Mouse (Mus musculus) liver, embryonic 14.5 days (tissue): Measurements from ENCODE around the gene Smco1. TPM values are rescaled to one million over a fixed set of nuclear protein-coding genes. Genes with fewer than 3 reads are reported as not detected.
A peak's percentile ranks its signal among the peaks of the same experiment; 100 is the strongest.

Experiments
- ATAC-seq: fragments of 200-750 bp; cut with Nextera tagmentation; 2 replicates; pipeline ENCODE4 v1.8.0; 2017; ENCODE audit warnings: moderate number of reproducible peaks, mild to moderate bottlenecking, moderate library complexity; ENCODE audit not compliant: insufficient read depth
- DNase-seq, 3 experiments: peaks; one replicate each; pipeline ENCODE4 v3.0.0-alpha.2; 2012 to 2013; ENCODE audit warnings: low read depth in 3 of 3, low spot score in 3 of 3
- H3K27ac ChIP-seq: fragments of 300-500 bp; sonication (generic); 2 replicates; pipeline ENCODE4 v1.5.1; 2014; ENCODE audit warnings: moderate library complexity, mild to moderate bottlenecking, control low read depth, inconsistent platforms
- H3K27me3 ChIP-seq: fragments of 300-500 bp; sonication (generic); 2 replicates; pipeline ENCODE4 v1.6.1; 2014; ENCODE audit warnings: mild to moderate bottlenecking, low read length, moderate library complexity; ENCODE audit not compliant: control insufficient read depth, insufficient read depth
- H3K36me3 ChIP-seq: fragments of 300-500 bp; sonication (generic); replicated peaks from 2 replicates; pipeline ENCODE4 v1.6.1; 2014; ENCODE audit warnings: low read depth; ENCODE audit not compliant: control insufficient read depth, insufficient read depth
- H3K4me1 ChIP-seq, 2 experiments: fragments of 200-500 bp in 1 of 2; fragments of 300-500 bp in 1 of 2; sonication (generic) in 1 of 2; replicated peaks; 2 replicates each; pipeline ENCODE4 v1.6.1; 2012 to 2014; ENCODE audit warnings: antibody characterized with exemption in 1 of 2, inconsistent platforms in 1 of 2, low read length in 1 of 2; ENCODE audit not compliant: control insufficient read depth in 2 of 2, insufficient read depth in 2 of 2
- H3K4me2 ChIP-seq: fragments of 300-500 bp; sonication (generic); 2 replicates; pipeline ENCODE4 v1.6.1; 2014; ENCODE audit warnings: low read depth, mild to moderate bottlenecking, control low read depth, moderate library complexity
- H3K4me3 ChIP-seq, 2 experiments: fragments of 200-500 bp in 1 of 2; fragments of 300-500 bp in 1 of 2; sonication (generic) in 1 of 2; 2 replicates each; pipeline ENCODE4 v1.5.1; 2012 to 2014; ENCODE audit warnings: low read depth in 2 of 2, low read length in 2 of 2, mild to moderate bottlenecking in 2 of 2, control low read depth in 1 of 2, inconsistent platforms in 1 of 2, moderate library complexity in 1 of 2; ENCODE audit not compliant: insufficient read depth in 1 of 2
- H3K9ac ChIP-seq: fragments of 300-500 bp; sonication (generic); replicated peaks from 2 replicates; pipeline ENCODE4 v1.6.1; 2014; ENCODE audit warnings: mild to moderate bottlenecking, control low read depth, moderate library complexity
- H3K9me3 ChIP-seq: fragments of 300-500 bp; sonication (generic); 2 replicates; pipeline ENCODE4 v1.6.1; 2016; ENCODE audit warnings: low read length, mixed read lengths; ENCODE audit not compliant: control insufficient read depth
- CTCF ChIP-seq: IDR thresholded peaks from 2 replicates; pipeline ENCODE4 v1.5.1; 2016; ENCODE audit warnings: antibody characterized with exemption, low read depth, control low read depth
- EP300 ChIP-seq: IDR thresholded peaks from 2 replicates; pipeline ENCODE4 v1.6.1; 2016; ENCODE audit warnings: antibody characterized with exemption, low read depth
- WGBS: fragments of 180-500 bp; shearing (Covaris S2); extraction: QIAGEN DNeasy Blood & Tissue Kit; methylation state at CpG from one replicate; pipeline ENCODE4 v1.1.7; 2014; ENCODE audit not compliant: insufficient replicate concordance; 5-methylcytosine and 5-hydroxymethylcytosine counted together
- polyA plus RNA-seq, 2 experiments: library from polyadenylated mRNA; depleted of rRNA in 1 of 2; stranded (reverse) in 1 of 2; unstranded in 1 of 2; fragments of >200 nt; fragmentation: Nextera tagmentation in 1 of 2; extraction: Ambion mirVana in 1 of 2; gene quantifications; 2 replicates each; pipeline versions ENCODE4 v1.2.1 to v1.2.3; 2012 to 2014

Gene Smco1
- polyA plus RNA-seq, 2 experiments, result not detected

DNA sequence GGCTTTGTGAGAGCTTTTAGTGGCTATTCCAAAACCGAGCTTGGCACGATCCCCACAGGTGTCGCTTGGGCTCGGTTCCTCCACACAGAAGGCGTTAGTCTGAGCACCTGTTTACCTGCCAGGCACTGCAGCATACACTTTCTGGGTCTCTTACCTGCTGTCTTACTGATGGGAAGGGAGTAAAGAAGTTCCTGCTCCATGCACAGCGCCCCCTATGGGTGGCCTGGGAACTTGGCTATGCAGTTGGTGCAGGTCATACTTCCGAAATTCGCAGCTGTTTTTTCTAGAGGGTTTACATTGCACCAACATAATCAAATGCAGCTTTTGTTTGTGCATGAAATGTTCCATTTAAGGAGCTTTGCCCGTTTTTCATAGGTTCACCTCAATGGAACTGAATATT lies 2.1 kb downstream of the Smco1 start:
- Histone ChIP-seq H3K4me3 (no peak overlapping the region), H3K9ac (no peak overlapping the region), H3K4me1 (peaks cover 5% of the 10 kb centered on the region in 2 experiments), H3K27me3 (no peaks in the 10 kb centered on the region), H3K27ac (no peak overlapping the region), H3K9me3 (no peaks in the 10 kb centered on the region), H3K36me3 (no peaks in the 10 kb centered on the region), H3K4me2 (no peak overlapping the region)
- 53% methylated on average over 9 of the region's 9 CpGs for WGBS
- ATAC-seq, result no peak
- DNase-seq, result no peak
- TF ChIP-seq CTCF (peak; percentile 85), EP300 (no peak)

DNA sequence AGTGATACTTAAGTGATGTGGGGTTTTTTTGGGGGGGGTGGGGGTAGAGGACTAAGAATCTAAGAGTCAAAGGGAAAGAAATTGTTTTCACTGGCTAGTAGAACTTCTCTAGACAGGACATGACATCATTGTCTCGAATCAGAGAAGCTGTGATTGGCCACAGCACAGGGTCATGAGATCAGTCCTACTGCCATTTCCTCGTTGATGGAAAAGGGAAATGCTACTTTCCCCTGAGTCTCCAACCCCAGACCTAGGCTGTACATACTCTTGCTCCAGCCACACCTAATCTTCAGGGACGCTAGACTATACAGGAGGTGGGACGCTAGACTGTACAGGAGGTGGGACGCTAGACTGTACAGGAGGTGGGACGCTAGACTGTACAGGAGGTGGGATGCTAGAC lies 3.8 kb downstream of the Smco1 start:
- Histone ChIP-seq H3K27me3 (no peaks in the 10 kb centered on the region), H3K4me3 (no peak overlapping the region), H3K27ac (no peak overlapping the region), H3K36me3 (peaks cover 4% of the 10 kb centered on the region), H3K9ac (no peak overlapping the region), H3K4me1 (peaks cover 5 to 15% of the 10 kb centered on the region in 2 experiments), H3K9me3 (no peaks in the 10 kb centered on the region), H3K4me2 (no peak overlapping the region)
- DNase-seq (no peak), ATAC-seq (no peak)
- TF ChIP-seq CTCF (no peak), EP300 (no peak)
- 69% methylated on average over 6 of the region's 6 CpGs for WGBS

DNA sequence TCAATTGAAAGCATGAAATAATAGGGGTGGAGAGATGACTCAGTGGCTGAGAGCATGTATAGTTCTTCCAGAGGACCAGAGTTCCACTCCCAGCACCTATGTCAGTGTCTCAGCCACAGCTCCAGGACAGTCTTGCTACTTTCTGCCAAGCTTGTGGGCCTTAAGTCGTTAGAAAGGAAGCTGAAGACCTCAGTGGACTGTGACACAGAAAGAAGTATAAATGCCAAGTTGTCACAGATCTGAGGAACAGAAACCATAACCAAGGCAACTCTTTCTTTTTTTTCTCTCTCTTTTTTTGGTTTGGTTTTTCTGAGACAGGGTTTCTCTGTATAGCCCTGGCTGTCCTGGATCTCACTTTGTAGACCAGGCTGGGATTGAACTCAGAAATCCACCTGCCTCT lies 4.6 kb downstream of the Smco1 start:
- Histone ChIP-seq H3K4me3 (no peak overlapping the region), H3K9ac (no peak overlapping the region), H3K36me3 (peaks cover 11% of the 10 kb centered on the region), H3K27me3 (no peaks in the 10 kb centered on the region), H3K9me3 (no peaks in the 10 kb centered on the region), H3K27ac (no peak overlapping the region), H3K4me2 (no peak overlapping the region), H3K4me1 (peaks cover 5 to 15% of the 10 kb centered on the region in 2 experiments)
- 45% methylated on average over 1 of the region's 1 CpGs for WGBS
- TF ChIP-seq CTCF (no peak), EP300 (no peak)
- DNase-seq (no peak), ATAC-seq (no peak)

DNA sequence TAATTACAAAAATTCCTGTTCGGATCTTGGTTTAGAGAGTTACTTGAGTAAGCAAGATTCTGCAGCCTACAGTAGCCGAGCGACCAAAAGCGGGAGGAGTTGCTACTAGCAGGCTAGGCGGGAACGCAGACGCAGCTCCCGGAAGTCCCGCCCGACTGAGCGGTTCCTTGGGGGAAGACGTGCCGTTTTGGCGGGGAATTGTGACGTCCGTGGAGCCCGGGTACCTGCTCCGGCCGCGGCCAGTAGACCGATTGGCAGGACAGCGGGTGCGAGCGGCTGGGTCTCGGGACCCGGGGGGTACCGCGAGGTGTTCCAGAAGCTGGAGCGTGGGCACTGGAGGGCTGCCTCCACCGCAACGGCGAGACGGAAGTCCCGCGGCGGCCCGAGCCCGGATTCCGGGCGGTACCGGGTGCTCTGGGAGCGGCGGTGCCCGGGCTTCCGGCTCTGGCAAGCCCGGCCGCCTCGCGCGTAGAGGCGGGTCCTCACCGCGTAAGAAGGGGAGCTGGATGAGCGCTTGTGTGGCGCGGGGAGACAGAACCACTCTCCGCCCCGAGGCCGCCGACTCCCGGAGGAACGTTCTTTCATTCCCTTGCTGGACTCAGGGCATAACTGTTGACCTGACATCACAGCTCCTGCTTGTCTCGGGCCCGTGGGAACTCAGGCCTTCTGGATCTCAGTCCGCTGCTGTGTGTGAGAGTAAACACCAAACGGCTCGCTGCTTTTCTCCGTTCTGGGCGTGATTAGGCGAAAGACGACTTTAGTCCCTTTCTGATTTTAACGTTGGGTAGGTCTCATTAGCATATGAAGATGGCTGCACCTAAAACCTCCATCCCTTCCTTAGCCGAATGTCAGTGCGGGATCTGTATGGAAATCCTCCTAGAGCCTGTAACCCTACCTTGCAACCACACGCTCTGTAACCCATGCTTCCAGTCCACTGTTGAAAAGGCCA lies 6.3 kb downstream of the Smco1 start, which contains the start of gene Rnf168:
TSS of gene Rnf168 (plus strand) at position 152 of the 949 bp plus-strand sequence.
- Histone ChIP-seq H3K9ac (peak within 1 kb of the TSS; percentile 97), H3K4me2 (peak within 1 kb of the TSS; percentile 91), H3K4me1 (peaks cover 9 to 15% of the 10 kb centered on the region in 2 experiments), H3K36me3 (peaks cover 13% of the 10 kb centered on the region), H3K4me3 (peak within 1 kb of the TSS; percentile 97 to 98), H3K27me3 (no peaks in the 10 kb centered on the region), H3K27ac (peak within 1 kb of the TSS; percentile 94), H3K9me3 (no peaks in the 10 kb centered on the region)
- under 1% methylated on average over 75 of the region's 75 CpGs for WGBS
- no peak for TF ChIP-seq CTCF
- TF ChIP-seq EP300, result peak; percentile 23; the same call in 1 of the 2 replicates
- peak; percentile 84 to 89 (median 86) for DNase-seq
- ATAC-seq, result peak; percentile 94

DNA sequence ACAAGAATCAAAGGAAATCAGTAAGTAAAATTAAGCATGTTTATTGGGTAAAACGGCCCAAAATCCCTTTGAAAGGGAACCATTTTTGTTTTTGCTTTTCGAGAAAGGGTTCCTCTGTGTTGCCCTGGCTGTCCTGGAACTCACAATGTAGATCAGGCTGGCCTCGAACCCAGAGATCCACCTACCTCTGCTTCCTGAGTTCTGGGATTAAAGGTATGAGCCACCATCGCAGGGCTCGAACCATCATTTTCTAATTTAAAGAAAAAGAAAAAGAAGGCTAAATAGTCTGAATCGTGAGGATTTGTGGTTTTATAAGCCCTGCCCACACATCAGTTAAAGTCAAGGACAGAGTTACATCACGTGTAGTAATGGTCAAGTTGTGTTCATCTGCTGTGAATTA lies 7.1 kb downstream of the Smco1 start:
- Histone ChIP-seq H3K4me2 (peak overlapping the region; percentile 91), H3K4me3 (peak overlapping the region; percentile 97 to 98), H3K4me1 (peaks cover 9 to 15% of the 10 kb centered on the region in 2 experiments), H3K9ac (peak overlapping the region; percentile 97), H3K9me3 (no peaks in the 10 kb centered on the region), H3K27ac (peak overlapping the region; percentile 94), H3K36me3 (peaks cover 20% of the 10 kb centered on the region), H3K27me3 (no peaks in the 10 kb centered on the region)
- WGBS, result 24% methylated on average over 7 of the region's 7 CpGs
- DNase-seq, result no peak
- no peak for ATAC-seq
- no peak for TF ChIP-seq EP300
